Mouse (Mus musculus) hindbrain, embryonic 12.5 days (tissue): ENCODE data around the gene Brdt. TPM values are rescaled to one million over a fixed set of nuclear protein-coding genes. Genes with fewer than 3 reads are reported as not detected.

Experiments
- ATAC-seq: fragments of 200-750 bp; cut with Nextera tagmentation; 2 replicates; pipeline ENCODE4 v1.8.0; 2017; ENCODE audit warnings: moderate TSS enrichment; ENCODE audit not compliant: low FRiP score
- H3K27ac ChIP-seq: fragments of 300-500 bp; sonication (generic); 2 replicates; pipeline ENCODE4 v1.5.1; 2016; ENCODE audit warnings: mild to moderate bottlenecking
- H3K27me3 ChIP-seq: fragments of 300-500 bp; sonication (generic); 2 replicates; pipeline ENCODE4 v1.6.1; 2016; ENCODE audit warnings: mild to moderate bottlenecking
- H3K36me3 ChIP-seq: fragments of 300-500 bp; sonication (generic); 2 replicates; pipeline ENCODE4 v1.6.1; 2016; ENCODE audit warnings: mild to moderate bottlenecking
- H3K4me1 ChIP-seq: fragments of 300-500 bp; sonication (generic); 2 replicates; pipeline ENCODE4 v1.6.1; 2016
- H3K4me2 ChIP-seq: fragments of 300-500 bp; sonication (generic); replicated peaks from 2 replicates; pipeline ENCODE4 v1.6.1; 2016; ENCODE audit warnings: mild to moderate bottlenecking
- H3K4me3 ChIP-seq: fragments of 300-500 bp; sonication (generic); 2 replicates; pipeline ENCODE4 v1.5.1; 2016; ENCODE audit warnings: mild to moderate bottlenecking
- H3K9ac ChIP-seq: fragments of 300-500 bp; sonication (generic); 2 replicates; pipeline ENCODE4 v1.6.1; 2016; ENCODE audit warnings: mild to moderate bottlenecking, moderate library complexity
- H3K9me3 ChIP-seq: fragments of 300-500 bp; sonication (generic); replicated peaks from 2 replicates; pipeline ENCODE4 v1.6.1; 2016; ENCODE audit warnings: mild to moderate bottlenecking
- WGBS: fragments of 180-500 bp; shearing (Covaris S2); methylation state at CpG from one replicate; pipeline ENCODE4 v1.1.7; 2016; 5-methylcytosine and 5-hydroxymethylcytosine counted together
- polyA plus RNA-seq: library from polyadenylated mRNA; unstranded; fragments of >200 nt; fragmentation: Nextera tagmentation; extraction: Ambion mirVana; gene quantifications from 2 replicates; pipeline ENCODE4 v1.2.1, GENCODE M21; 2016

Gene Brdt
- polyA plus RNA-seq: 2.7 and 2.9 TPM in 2 replicates

DNA sequence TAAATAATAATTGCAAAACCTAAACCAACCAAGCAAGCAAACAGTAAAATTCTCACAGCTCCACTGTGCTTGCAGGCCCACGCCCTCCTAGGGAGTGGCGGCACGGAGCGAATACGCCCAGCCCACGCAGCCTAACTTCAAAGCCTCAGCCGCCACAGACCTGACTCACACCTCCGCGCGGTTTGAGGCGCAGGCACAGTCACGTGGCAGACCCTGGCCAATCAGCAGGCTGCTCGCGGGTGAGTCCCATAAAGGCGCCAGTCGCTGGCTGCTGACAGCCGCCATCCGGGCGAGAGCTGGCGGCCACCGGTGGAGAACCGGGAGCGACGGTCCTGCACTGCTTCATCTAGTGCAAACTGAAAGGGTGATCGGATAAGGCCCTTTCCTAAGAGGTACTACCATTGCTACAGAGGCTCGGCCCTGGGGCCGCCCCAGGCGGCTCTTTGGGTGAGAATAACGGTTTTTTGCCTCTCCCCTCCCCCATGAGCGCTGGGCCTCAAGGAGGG, at the start of gene Brdt:
Gene Brdt, plus strand, starts transcription at position 244 of the 506 bp plus-strand sequence.
- Histone ChIP-seq H3K36me3 (no peaks in the 10 kb centered on the region), H3K4me1 (no peaks in the 10 kb centered on the region), H3K9me3 (no peaks in the 10 kb centered on the region), H3K27ac (no peak within 1 kb of the TSS), H3K4me3 (no peak within 1 kb of the TSS), H3K27me3 (no peaks in the 10 kb centered on the region), H3K4me2 (no peak within 1 kb of the TSS), H3K9ac (no peak within 1 kb of the TSS)
- 90% methylated on average over 30 of the region's 30 CpGs for WGBS
- no peak for ATAC-seq

GRCm38 (mm10) chr5:107282561-107283307, 48.2 kb upstream of the Brdt start:
- H3K27ac ChIP-seq: no peak overlapping the region
- 70% methylated on average over 9 of the region's 9 CpGs for WGBS
- H3K4me1 ChIP-seq: no peaks in the 10 kb centered on the region
- H3K4me3 ChIP-seq: no peak overlapping the region
- H3K9me3 ChIP-seq: 0 out of 2 replicates have a peak, but pooled peaks cover 3% of the 10 kb centered on the region
- no peak for ATAC-seq
- no peaks in the 10 kb centered on the region for H3K36me3 ChIP-seq
- no peak overlapping the region for H3K9ac ChIP-seq
- H3K4me2 ChIP-seq: no peak overlapping the region
- no peaks in the 10 kb centered on the region for H3K27me3 ChIP-seq

- H3K27ac ChIP-seq: no peak overlapping the region
- H3K36me3 ChIP-seq: no peaks in the 10 kb centered on the region
- H3K9ac ChIP-seq: no peak overlapping the region
- H3K4me2 ChIP-seq: no peak overlapping the region
- H3K4me1 ChIP-seq: peaks cover 4% of the 10 kb centered on the region
- 0 out of 2 replicates have a peak, but pooled peaks cover 3% of the 10 kb centered on the region for H3K9me3 ChIP-seq
- H3K4me3 ChIP-seq: no peak overlapping the region
- peaks cover 10% of the 10 kb centered on the region for H3K27me3 ChIP-seq
- no peak for ATAC-seq
- 80% methylated on average over 10 of the region's 10 CpGs for WGBS
Measured at GRCm38 (mm10) chr5:107283935-107284524, 46.9 kb upstream of the Brdt start.

DNA sequence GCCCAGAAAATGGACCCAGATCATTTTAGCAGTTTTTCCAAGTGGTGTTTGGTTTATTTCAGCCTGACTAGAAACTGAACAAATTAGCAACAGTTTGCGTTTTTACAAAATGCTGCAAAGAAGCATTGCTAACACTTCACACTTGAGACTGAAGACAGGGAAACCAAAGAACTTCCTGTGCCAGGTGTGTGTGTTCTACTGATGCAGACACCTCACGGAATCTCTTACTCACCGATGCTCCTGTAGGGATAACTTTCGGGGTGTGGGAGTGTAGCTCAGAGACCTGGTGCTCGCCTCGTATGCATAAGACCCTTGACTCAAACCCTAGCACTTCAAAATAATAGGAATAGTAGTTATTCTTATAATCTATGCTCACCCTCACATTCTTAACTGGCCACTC, 45.4 kb upstream of the Brdt start:
- 83% methylated on average over 6 of the region's 6 CpGs for WGBS
- Histone ChIP-seq H3K36me3 (no peaks in the 10 kb centered on the region), H3K9me3 (no peaks in the 10 kb centered on the region), H3K27ac (no peak overlapping the region), H3K4me3 (no peak overlapping the region), H3K4me1 (peaks cover 10% of the 10 kb centered on the region), H3K27me3 (peaks cover 10% of the 10 kb centered on the region), H3K9ac (no peak overlapping the region), H3K4me2 (no peak overlapping the region)
- no peak for ATAC-seq

GRCm38 (mm10) chr5:107287254-107287907, 43.6 kb upstream of the Brdt start:
- Histone ChIP-seq H3K27ac (no peak overlapping the region), H3K27me3 (peaks cover 13% of the 10 kb centered on the region), H3K4me3 (no peak overlapping the region), H3K4me2 (peak overlapping the region; percentile 97; the same call in 1 of the 2 replicates), H3K9me3 (no peaks in the 10 kb centered on the region), H3K36me3 (no peaks in the 10 kb centered on the region), H3K4me1 (peaks cover 10% of the 10 kb centered on the region), H3K9ac (no peak overlapping the region)
- ATAC-seq: no peak
- 33% methylated on average over 6 of the region's 6 CpGs for WGBS

- ATAC-seq: no peak
- Histone ChIP-seq H3K4me3 (peak overlapping the region; percentile 62), H3K36me3 (no peaks in the 10 kb centered on the region), H3K9me3 (no peaks in the 10 kb centered on the region), H3K4me2 (peak overlapping the region; percentile 97), H3K9ac (no peak overlapping the region), H3K4me1 (peaks cover 10% of the 10 kb centered on the region), H3K27ac (no peak overlapping the region), H3K27me3 (peaks cover 13% of the 10 kb centered on the region)
- 49% methylated on average over 5 of the region's 5 CpGs for WGBS
Measured at GRCm38 (mm10) chr5:107287908-107288267, 43.1 kb upstream of the Brdt start.

DNA sequence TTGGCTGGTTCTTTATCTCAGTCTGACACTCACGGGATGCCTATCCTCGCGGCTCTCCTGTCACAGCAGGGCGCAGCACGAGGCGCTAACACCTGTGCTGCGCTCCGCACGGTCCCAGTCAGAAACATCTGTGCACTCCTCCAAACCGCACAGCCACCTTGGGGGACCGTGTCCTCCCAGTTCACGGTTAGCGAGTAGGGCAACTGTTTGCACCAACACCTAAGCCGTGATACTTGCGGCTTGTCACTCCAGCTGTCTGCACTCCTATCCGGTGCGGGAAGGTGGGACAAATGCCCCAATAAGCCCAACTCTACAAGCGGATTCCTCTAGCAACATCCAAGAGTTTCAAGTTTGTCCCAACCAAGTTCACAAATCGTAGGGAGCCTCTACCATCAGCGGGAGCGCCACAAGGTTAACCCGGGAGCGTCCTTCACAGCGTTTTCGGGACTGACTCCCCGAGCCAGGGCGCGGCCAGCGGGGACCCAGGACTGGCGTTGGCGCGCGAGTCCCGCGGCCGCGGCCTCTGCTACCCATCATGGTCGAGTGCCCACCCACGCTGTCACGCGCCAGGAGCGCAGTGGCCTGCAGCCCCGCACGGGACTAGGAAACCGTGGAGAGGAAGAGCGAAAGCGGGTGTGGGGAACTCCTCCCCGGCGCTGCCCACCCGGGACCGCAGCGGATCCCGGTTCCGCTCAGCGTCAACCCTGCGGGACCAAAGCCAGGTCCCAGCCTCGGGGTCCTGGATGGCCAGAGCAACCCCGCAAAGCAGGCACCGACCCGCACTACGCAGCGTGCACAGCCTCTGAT, 42.3 kb upstream of the Brdt start:
- Histone ChIP-seq H3K4me2 (peak overlapping the region; percentile 97), H3K9ac (peak overlapping the region; percentile 59), H3K27me3 (peaks cover 13% of the 10 kb centered on the region), H3K4me3 (peak overlapping the region; percentile 62), H3K36me3 (no peaks in the 10 kb centered on the region), H3K9me3 (no peaks in the 10 kb centered on the region), H3K4me1 (peaks cover 10% of the 10 kb centered on the region), H3K27ac (peak overlapping the region; percentile 81)
- ATAC-seq: peak; percentile 38
- WGBS: 2% methylated on average over 60 of the region's 62 CpGs

DNA sequence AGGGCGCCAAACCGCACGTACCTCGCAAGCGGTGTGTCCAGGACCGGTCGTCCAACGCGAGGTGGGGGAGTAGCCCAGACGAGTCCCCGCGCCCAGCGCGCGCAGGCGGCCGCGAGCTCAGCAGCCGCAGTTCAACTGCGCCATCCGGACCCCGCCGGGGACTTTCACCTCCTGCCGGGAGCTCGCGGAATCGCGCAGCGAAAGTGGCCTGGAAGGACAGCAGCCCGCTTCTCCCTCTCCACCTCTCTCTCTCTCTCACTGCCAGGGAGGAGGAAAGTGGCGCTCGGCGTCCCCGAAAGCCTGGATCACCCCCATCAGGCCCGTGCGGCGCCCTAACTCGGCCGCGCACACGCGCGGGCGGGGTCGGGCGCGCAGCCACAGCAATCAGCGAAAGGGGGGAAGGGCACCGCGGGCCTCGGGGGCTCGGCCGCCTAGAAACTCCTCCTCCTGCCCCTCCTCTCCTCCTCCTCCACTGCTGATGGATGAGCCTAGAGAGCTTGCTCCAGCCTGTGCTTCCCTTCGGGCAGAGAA, 41.7 kb upstream of the Brdt start, which contains the start of gene Tgfbr3:
Gene Tgfbr3, minus strand, starts transcription at position 396 of the 531 bp plus-strand sequence.
- ATAC-seq: peak; percentile 96
- WGBS: under 1% methylated on average over 43 of the region's 54 CpGs
- H3K9me3 ChIP-seq: no peaks in the 10 kb centered on the region
- peaks cover 13% of the 10 kb centered on the region for H3K27me3 ChIP-seq
- H3K4me2 ChIP-seq: peak within 1 kb of the TSS; percentile 97
- peaks cover 10% of the 10 kb centered on the region for H3K4me1 ChIP-seq
- peak within 1 kb of the TSS; percentile 81 for H3K27ac ChIP-seq
- H3K36me3 ChIP-seq: no peaks in the 10 kb centered on the region
- H3K4me3 ChIP-seq: peak within 1 kb of the TSS; percentile 62
- H3K9ac ChIP-seq: peak within 1 kb of the TSS; percentile 59

DNA sequence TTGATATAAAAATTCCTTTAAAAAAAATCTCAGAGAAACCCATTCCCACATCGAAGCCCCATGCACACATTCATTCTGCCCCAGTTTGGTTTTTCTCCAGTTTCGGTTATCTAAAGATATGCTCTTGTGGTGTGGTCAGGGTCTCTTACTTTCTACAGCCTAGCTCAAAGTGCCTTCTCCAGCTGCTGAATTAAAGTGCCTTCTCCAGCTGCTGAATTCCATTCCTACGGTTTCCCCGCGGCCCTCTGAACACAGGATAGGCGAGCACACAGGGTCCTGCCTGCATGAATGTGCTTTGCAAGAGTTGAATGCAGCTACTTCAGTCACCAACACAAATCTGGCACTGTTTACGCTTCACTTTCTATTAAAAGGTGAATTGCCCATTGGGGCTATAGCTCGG, 41.0 kb upstream of the Brdt start:
- Histone ChIP-seq H3K27me3 (peaks cover 13% of the 10 kb centered on the region), H3K4me3 (peak overlapping the region; percentile 62), H3K9ac (peak overlapping the region; percentile 59), H3K9me3 (no peaks in the 10 kb centered on the region), H3K4me2 (peak overlapping the region; percentile 97), H3K36me3 (no peaks in the 10 kb centered on the region), H3K4me1 (peaks cover 10% of the 10 kb centered on the region), H3K27ac (no peak overlapping the region)
- ATAC-seq: no peak
- 33% methylated on average over 8 of the region's 8 CpGs for WGBS

DNA sequence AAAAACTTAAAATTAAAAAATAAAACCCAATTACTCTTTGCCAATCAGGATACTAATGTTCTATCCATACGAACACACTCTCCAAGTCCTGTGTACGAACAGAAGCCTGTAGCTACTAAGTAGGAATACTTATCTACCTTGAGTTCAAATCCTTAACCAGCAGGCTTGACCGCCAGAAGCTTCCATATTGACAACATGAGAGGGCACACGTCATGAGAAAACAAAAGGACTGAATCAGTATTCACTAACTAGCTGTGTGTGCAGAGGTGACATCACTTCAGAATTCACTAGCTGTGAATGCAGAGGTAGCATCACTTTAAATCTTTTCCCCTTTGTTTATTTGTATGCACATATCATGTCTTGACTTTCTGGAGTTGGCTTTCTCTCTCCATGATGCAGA, 36.9 kb upstream of the Brdt start:
- Histone ChIP-seq H3K27me3 (0 out of 2 replicates have a peak, but pooled peaks cover 3% of the 10 kb centered on the region), H3K27ac (no peak overlapping the region), H3K9ac (no peak overlapping the region), H3K4me3 (no peak overlapping the region), H3K36me3 (no peaks in the 10 kb centered on the region), H3K4me1 (peaks cover 16% of the 10 kb centered on the region; the same call in 1 of the 2 replicates), H3K9me3 (no peaks in the 10 kb centered on the region), H3K4me2 (no peak overlapping the region)
- ATAC-seq: no peak
- 81% methylated on average over 4 of the region's 4 CpGs for WGBS

DNA sequence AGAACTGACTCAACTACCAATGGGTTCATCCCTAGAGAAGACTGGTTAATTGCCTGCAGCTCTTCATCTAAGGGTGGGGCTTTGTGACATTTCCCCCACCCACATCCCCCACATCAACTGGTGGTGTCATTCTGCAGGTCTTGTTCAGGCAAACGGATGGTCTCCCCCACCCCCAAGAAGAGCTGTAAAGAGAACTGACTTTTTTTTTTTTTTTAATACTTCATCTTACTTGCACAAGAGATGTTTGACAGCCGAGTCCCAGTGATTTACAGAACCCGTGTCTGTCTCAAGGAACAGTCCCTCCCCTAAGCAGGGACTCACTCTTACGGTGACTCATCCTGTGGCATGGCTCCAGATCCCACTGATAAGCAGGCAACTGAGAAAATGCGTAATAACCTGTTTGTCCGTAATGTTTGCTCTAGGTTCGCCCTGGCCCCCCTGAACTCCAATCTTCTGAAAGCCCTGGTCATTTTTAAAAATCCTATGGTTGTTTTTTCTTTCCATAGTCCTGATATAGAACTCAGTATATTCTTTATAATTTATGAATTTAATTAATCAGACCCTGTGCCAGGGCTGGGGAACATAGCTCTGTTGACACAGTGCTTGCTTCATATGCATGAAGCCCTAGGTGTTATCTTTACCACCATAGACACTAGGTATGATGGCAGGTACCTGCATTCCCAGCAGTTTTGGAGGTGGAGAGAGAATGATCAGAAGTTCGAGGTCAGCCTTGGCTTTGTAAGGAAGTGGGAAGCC, 35.7 kb upstream of the Brdt start:
- ATAC-seq: no peak
- H3K4me2 ChIP-seq: no peak overlapping the region
- peaks cover 10% of the 10 kb centered on the region; the same call in 1 of the 2 replicates for H3K4me1 ChIP-seq
- H3K9me3 ChIP-seq: no peaks in the 10 kb centered on the region
- no peak overlapping the region for H3K4me3 ChIP-seq
- H3K9ac ChIP-seq: no peak overlapping the region
- H3K27me3 ChIP-seq: 0 out of 2 replicates have a peak, but pooled peaks cover 3% of the 10 kb centered on the region
- H3K36me3 ChIP-seq: no peaks in the 10 kb centered on the region
- H3K27ac ChIP-seq: no peak overlapping the region
- 72% methylated on average over 8 of the region's 8 CpGs for WGBS
